Mouse (Mus musculus) embryo, embryonic 10 days (tissue): ENCODE measurements around the gene A530064D06Rik.
"Not testable (repeated sequence)": the region's sequence is repeated elsewhere in the genome, so short reads cannot be mapped to it uniquely, and the experiment has no call there.

ENCODE experiments used
- DNase-seq: peaks from one replicate; pipeline ENCODE4 v3.0.0-alpha.2; 2015; ENCODE audit warnings: low spot score

Gene A530064D06Rik

DNA sequence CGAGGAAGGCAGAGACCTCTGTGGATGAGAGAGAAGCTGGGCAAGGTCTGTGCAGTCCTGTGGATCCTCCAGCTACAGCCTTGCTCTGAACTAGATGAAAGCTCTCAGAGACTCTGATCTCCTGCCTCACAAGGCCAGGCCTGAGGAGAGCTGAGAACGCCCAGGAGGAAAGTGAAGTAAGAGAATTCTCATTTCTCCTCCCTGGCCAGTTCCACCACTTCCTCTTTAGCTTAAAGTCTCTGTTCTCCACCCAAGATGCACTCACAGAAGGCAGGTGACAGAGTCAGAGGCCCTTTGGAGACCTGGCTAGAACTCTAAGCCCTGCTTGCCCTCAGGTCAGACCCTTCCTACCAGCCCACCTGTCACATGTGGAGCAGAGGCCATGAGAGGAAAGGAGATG, at the start of gene A530064D06Rik:
A530064D06Rik (minus strand) TSS at position 173 of the 400 bp plus-strand sequence.
- DNase-seq, result not testable (repeated sequence)

GRCm38 (mm10) chr17:48215429-48215828, 48.4 kb upstream of the A530064D06Rik start:
- no peak for DNase-seq

- no peak for DNase-seq
These were observed 46.4 kb upstream of the A530064D06Rik start for GRCm38 (mm10) chr17:48213511-48213910.

DNA sequence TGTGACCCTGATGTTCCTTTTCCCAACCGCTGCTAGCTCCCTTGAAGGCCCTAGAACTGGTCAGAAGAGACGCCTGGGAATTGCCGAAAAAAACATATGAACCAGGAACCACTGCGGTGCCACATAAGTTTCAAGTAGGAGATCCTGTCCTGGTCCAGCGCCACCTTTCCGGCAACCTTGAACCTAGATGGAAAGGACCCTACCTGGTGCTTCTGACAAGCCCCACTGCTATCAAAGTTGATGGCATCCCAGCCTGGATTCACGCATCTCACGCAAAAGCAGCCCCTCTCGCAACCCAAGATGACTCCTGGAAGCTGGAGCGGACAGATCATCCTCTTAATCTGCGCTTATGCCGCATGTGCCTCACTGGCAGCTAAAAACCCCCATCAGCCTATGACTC, 45.5 kb upstream of the A530064D06Rik start:
- DNase-seq, result no peak

DNA sequence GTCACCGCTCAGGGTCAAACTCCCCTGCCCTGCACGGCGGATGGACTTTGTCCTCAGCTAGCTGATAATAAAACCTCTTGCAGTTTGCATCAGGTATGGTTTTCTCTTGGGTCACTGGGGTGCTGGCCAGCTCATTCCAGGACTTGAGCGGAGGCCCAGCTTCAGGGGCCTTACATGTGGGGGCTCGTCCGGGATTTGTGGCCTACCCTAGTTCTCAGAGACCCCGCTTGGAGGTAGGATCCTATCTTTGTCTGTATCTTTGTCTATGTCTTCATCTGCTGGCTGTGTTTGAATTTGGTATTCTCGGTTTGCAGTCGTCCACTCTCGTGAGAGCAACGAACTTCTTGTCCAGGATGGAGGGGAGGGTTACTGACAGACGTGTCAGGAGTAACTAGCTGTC, 36.0 kb upstream of the A530064D06Rik start:
- no peak for DNase-seq

DNA sequence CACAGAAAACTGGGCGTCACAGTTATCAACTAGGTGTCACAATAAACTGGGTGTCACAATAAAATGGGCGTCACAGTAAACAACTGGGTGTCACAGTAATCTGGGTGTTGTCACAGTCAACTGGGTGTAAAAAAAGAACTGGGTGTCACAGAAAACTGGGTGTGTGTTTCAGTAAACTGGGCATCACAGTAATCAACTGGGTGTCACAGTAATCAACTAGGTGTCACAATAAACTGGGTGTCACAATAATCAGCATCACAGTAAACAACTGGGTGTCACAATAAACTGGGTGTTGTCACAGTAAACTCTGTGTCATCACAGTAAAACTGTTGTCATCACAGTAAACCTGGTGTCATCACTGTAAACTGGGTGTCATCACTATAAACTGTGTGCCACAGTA, 25.3 kb upstream of the A530064D06Rik start:
- DNase-seq, result no peak

GRCm38 (mm10) chr17:48185252-48185651, 18.2 kb upstream of the A530064D06Rik start:
- no peak for DNase-seq

DNA sequence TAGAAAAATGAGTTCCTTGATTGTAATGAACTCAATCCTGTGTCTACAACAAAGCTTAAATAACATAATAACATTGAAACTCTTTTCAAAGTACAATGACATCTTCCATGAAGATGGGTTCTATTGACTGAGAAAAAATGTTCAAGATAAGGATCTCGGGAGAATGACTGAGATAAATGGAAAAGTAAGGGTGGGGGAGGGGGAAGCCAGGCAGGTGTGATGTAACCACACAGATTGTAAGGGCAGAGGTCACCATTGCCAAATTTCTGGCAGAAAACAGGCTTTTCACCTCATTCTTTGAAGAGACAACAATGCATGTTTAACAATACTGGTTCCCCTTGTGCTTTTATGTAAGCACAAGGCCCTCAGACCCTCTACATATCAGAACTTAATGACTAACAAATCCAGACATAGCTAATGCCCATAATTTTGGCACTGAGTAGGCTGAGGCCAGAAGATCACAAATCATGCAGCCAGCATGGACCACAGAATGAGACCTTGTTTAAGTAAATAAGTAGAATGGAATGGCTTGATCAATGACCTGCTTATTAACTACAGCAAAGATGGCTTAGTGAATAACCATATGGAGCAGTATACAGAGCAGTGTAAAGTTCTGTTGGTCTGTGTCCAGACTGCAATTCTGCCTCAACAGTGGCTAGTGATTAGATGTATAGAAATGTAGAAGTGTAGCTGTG, 9.5 kb downstream of the A530064D06Rik start:
- DNase-seq, result no peak

- DNase-seq, result no peak
These were observed 21.0 kb downstream of the A530064D06Rik start, which contains the start of gene 9830107B12Rik for GRCm38 (mm10) chr17:48146120-48146519. TSS of gene 9830107B12Rik (minus strand) at chr17:48146268.

GRCm38 (mm10) chr17:48132810-48133209, 34.3 kb downstream of the A530064D06Rik start:
- no peak for DNase-seq

DNA sequence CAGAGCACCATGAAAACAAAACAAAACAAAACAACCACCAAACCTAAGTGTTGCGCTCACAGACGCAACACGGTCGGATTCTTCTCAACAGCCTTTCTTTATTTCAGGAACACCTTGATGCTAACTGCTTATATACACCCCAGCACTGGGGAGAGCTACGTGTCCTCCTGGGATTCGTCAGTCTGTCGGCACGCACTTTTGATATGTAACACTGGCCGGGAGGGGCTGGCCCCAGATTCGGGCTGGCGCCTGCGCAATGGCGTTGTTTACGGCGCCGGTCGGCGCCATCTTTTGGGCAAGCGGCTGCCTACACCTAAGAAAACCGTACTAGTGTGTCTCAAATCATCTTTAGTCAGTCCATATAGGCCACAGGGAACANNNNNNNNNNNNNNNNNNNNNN, 46.6 kb downstream of the A530064D06Rik start:
- no peak for DNase-seq

DNA sequence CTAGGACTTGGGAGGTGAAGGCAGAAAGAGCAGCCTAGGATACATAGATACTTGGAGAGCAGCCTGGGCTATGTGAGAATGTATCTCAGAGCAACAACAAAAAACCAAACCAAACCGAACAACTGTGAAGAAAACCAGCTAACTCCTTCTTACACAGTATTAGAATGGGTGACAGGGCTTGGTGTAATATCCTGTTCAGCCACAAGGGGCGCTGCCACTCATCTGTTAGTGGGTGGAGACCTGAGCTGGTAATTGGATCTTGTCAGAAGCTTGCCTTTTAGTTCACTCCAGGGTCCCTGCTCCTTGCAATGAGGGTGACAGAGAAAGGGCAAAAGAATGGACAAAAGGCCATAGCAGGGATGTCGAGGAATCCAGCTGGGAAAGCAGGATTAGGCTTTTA, 47.4 kb downstream of the A530064D06Rik start:
- DNase-seq, result peak; percentile 88

DNA sequence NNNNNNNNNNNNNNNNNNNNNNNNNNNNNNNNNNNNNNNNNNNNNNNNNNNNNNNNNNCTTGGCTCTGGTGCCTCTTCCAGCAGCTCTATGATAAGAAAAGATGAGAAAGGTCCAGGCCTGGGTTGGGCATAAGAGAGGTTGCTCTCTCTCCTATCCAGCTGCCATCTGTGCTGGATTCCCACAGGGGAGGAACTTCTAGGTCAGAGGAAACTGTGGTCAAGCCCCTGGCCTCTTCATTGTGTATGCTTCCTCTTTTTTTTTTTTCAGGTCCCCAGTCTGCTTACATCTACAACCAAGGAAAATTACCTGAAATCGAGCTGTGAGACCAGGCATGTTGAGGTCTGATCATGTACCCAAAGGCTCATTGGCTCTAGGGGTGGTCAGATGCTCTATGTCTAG, 48.5 kb downstream of the A530064D06Rik start:
- no peak for DNase-seq

DNA sequence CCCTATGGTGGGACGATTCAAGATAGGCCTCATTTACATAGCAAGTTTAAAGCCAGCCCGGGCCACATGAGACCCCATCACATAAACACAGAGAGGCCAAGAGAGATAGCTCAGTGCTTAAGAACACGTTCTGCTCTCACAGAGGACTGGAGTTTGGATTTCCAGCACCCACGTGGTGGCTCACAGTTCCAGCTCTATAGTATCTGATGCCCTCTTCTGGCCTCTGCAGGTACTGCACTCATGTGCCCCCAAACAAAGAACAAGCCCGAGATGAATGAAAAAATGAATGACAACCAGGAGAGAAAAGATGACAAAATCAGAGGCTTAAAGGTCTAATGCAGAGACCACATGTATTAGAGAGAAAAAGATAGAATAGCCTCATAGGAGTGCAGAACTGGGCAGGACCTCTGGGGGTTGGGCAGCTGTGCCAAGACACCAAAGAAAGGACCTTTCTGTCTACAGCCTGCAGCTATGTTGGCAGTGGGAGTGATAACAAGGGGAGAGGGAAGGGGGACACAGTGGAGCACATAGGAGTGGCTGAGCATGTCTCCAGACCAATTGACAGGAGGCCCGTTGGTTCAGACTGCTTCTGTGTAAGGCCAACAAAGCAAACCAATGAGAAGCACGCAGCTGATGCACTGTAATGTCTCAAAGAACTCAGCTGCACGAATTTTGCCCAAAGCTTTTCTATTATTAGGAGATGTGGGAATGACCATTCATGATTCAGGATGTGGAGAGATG, 56.4 kb downstream of the A530064D06Rik start:
- peak; percentile 61 for DNase-seq

GRCm38 (mm10) chr17:48108520-48108919, 58.6 kb downstream of the A530064D06Rik start:
- DNase-seq, result no peak

GRCm38 (mm10) chr17:48107862-48108261, 59.2 kb downstream of the A530064D06Rik start:
- no peak for DNase-seq

GRCm38 (mm10) chr17:48107333-48107732, 59.7 kb downstream of the A530064D06Rik start:
- no peak for DNase-seq

- peak; percentile 94 for DNase-seq
These were observed 66.3 kb downstream of the A530064D06Rik start for GRCm38 (mm10) chr17:48100441-48101417.

DNA sequence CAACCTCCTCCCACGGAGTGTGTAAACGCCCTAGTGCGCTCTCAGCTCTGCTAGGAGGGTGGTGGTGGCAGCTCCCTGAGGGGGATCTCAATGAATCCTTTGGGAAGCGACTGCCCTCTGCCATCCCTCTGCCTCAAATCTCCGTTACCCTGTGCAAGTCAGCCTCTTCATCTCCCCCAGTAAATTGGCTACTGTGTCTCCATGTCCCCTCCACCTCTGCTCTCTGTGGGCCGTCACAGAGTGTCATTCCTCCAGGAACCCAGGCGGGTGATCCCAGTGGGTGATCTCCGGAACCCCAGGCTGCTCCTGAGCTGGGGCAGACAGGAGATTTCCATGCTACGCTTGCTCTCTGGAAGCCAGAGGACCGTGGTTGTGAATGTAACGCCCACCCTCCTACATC, 67.8 kb downstream of the A530064D06Rik start:
- no peak for DNase-seq
